In the genomic region with DNA sequence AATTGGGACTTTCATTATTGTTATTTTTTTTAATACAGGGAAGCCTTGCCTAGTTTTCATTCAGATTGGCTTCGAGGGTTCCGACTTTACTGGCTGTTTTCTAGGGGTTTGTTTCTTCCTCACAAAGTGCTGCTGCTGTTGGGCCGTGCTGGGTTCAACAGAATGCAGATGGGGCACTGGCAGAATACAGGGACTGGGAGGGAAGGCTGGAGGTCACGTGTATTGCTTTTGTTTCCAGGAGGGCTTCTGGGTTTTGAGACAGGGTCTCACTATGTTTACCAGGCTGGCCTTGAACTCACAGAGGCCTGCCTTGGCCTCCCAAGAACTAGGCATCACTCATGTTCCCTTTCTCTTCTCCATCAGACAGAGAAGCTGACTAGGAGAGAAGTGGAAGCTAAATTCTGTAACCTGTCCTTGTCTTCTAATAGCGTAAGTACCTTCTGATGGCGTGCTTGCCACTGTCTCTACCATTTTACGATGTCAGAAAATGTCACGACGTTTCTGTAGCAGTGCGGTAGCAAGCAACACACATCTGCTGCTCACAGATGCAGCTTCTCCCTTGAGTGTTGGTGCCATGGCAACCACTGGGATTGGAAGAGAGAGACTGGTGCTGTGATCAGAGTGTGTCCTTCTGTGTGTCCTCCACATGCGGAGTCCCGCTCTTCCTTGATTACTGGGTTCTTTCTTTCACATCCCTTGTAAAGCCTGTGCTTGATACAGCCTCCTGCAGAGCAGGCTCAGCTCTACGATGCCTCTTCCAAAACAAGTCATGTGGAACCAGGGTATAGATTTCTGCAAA, we compare ENCODE assay signal across 9 mouse cellular contexts. TPM values are rescaled to one million over a fixed set of nuclear protein-coding genes. Genes with fewer than 3 reads are reported as not detected.
DNase-seq lines count a peak whose midpoint lies in the region; ATAC-seq lines count a peak whose summit lies in the region.
"Had no signal": no experiment of that assay in that cellular context is flagged by ENCODE, and none has a peak within 500 bp of the region (broad histone marks: within the 10 kb centered on the region; RNA-seq: fewer than 3 reads in every experiment).

No protein-coding gene starts in this region.

- H3K9ac ChIP-seq in midbrain, embryonic 13.5 days (replicated peaks) = no peak overlapping the region

- WGBS in midbrain, embryonic 13.5 days = 62% methylated on average over 13 of the region's 13 CpGs

- H3K4me2 ChIP-seq in midbrain, embryonic 13.5 days (replicated peaks) = no peak overlapping the region

- peaks cover 29% of the 10 kb centered on the region for H3K36me3 ChIP-seq in midbrain, embryonic 13.5 days

- ATAC-seq in midbrain, embryonic 13.5 days = peak; percentile 92

- no peak overlapping the region for H3K4me3 ChIP-seq in midbrain, embryonic 13.5 days (replicated peaks)

- no peaks in the 10 kb centered on the region for H3K27me3 ChIP-seq in midbrain, embryonic 13.5 days

- H3K27ac ChIP-seq in midbrain, embryonic 13.5 days = peak overlapping the region; percentile 80

- DNase-seq in right cerebral cortex, adult 18-20 months = peak; percentile 59
- no peak for DNase-seq in right cerebral cortex, postnatal 4 days
- DNase-seq in layer of hippocampus, adult 8-10 months (ENCODE audit: low spot score in 2 of 2) = peak; percentile 66 to 70
- peak; percentile 71 for DNase-seq in telencephalon, adult 2 months (ENCODE audit: low read depth, low spot score)
- no peak for DNase-seq in adrenal gland, postnatal 4 days (ENCODE audit: low spot score in 2 of 2)
- DNase-seq in gastrocnemius, postnatal 25 days = no peak
- no peak for DNase-seq in kidney, postnatal 25 days
- DNase-seq: cerebellum, adult 18-20 months had no signal

- peaks cover 13% of the 10 kb centered on the region; the same call in 1 of the 2 replicates for H3K4me1 ChIP-seq in midbrain, embryonic 13.5 days (replicated peaks)

- H3K9me3 ChIP-seq in midbrain, embryonic 13.5 days = no peaks in the 10 kb centered on the region

RNA-seq across cellular contexts. Expression of a gene that starts 21.8 kb away (rescaled TPM):
- total RNA-seq in layer of hippocampus, adult 8-10 months (2022) = 100 to 1,000 TPM; 174 to 183 (median 182) TPM
- polyA plus RNA-seq in midbrain, embryonic 13.5 days (2015; fragmentation: Nextera tagmentation; extraction: Ambion mirVana) = 353 and 358 TPM in 2 replicates
- 100 to 1,000 TPM; 143 to 152 TPM for total RNA-seq in adrenal gland, postnatal 4 days (2021)
- total RNA-seq in gastrocnemius, postnatal 25 days (2021) = 100 to 1,000 TPM; 129 to 134 TPM

Comparison
In these comparisons a context has a peak if more than half of its experiments do, and no peak if none do; other contexts are left out.
1. DNase-seq: peak in right cerebral cortex, adult 18-20 months (single experiment), layer of hippocampus, adult 8-10 months (2 of 2) and telencephalon, adult 2 months (single experiment); none in right cerebral cortex, postnatal 4 days (single experiment), adrenal gland, postnatal 4 days (0 of 2), gastrocnemius, postnatal 25 days (single experiment) and kidney, postnatal 25 days (0 of 2).